Mouse (Mus musculus) erythroblast, embryonic 14.5 days (primary cell): Measurements from ENCODE around the gene Olfr1124.

ENCODE experiments used
- GATA1 ChIP-seq: IDR thresholded peaks from 2 replicates; pipeline ENCODE4 v1.6.1; 2012; ENCODE audit warnings: low read length, inconsistent platforms, mixed read lengths
- TAL1 ChIP-seq: IDR thresholded peaks from 3 replicates; pipeline ENCODE4 v1.6.1; 2012; ENCODE audit warnings: low read length, inconsistent platforms, mixed read lengths

GRCm38 (mm10) chr2:87385549-87385948 lies 44.5 kb upstream of the Olfr1124 start, which contains the start of gene Olfr1122:
- TF ChIP-seq GATA1: no peak
- TF ChIP-seq TAL1: no peak
